Mouse (Mus musculus) erythroblast, adult 5-6 weeks (primary cell): ENCODE results near the gene Hist2h4. TPM values are rescaled to one million over a fixed set of nuclear protein-coding genes. Genes with fewer than 3 reads are reported as not detected.
"Not testable (repeated sequence)": the region's sequence is repeated elsewhere in the genome, so short reads cannot be mapped to it uniquely, and the experiment has no call there.

Experiments
- ATAC-seq: replicated peaks from 2 replicates; pipeline ENCODE4 v1.8.0; 2016; ENCODE audit warnings: moderate number of reproducible peaks, mild to moderate bottlenecking, moderate TSS enrichment, inconsistent platforms; ENCODE audit not compliant: poor library complexity, low FRiP score, severe bottlenecking
- total RNA-seq, 2 experiments: library from RNA; stranded (forward) in 1 of 2; stranded (reverse) in 1 of 2; fragments of 150-400 nt in 1 of 2; fragments of 200-764, 138-1000 nt in 1 of 2; gene quantifications; 2 replicates each; pipeline versions ENCODE4 v1.2.3 to v1.2.4; 2015 to 2017; ENCODE audit warnings: low replicate concordance in 2 of 2

The Hist2h4 gene
- total RNA-seq (2015; ENCODE audit: low replicate concordance) (114 and 128 TPM in 2 replicates), total RNA-seq (2017; ENCODE audit: low replicate concordance) (46.8 and 67.0 TPM in 2 replicates)

DNA sequence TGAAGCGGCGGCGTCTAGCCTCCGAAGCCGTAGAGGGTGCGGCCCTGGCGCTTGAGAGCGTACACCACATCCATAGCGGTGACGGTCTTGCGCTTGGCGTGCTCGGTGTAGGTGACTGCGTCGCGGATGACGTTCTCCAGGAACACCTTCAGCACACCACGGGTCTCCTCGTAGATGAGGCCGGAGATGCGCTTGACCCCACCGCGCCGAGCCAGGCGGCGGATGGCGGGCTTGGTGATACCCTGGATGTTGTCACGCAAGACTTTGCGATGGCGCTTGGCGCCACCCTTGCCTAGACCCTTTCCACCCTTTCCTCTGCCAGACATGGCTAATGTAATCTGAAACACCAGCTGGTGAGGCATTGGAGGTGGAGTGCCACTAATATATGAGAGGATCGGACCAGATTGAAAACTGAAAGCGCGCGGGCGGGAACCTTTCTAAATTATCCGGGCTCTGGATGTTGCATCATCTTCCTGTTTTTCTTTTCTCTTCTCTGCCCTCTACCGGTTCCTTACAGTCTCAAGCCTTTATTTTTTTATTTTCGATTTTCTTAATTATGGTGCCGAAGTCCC, at the start of gene Hist2h4:
TSS of gene Hist2h4 (minus strand) at position 333 of the 572 bp plus-strand sequence.
- ATAC-seq: peak; percentile 71

DNA sequence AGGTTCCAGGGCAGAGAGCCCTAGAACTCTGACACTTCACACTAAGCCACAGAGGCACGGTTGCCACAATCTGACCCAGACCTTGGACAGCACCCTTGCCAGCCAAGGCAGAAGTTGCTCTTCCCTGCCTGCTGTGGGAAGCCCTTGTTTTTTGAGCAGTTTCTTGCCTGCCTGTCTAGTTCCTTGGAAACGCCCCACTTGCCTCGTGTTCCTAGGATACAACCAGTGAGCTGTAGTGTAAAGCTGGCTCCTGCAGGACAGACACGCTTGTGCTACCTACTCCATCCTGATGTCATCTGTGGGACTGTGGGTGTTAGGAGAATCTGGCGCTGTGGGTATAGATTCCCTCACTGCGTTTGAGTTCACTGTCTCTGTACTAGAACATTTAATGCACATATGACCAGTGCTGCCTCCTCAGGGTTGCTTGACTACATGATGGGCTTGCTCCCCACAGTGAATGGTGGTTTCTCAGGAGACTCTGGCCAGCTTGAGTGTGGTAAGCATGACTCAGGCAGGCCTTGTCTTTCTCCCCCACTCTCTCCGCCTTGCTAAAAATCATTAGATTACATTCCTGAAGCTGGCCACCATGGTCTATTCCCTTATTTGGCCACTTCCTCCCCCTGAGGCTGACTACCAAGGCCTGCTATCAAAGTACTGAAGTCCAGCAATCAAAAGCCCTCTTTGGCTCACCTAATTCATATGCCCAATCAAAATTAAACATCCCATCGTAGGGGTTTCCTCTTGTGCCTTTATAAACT, 49.4 kb upstream of the Hist2h4 start:
- ATAC-seq: no peak

DNA sequence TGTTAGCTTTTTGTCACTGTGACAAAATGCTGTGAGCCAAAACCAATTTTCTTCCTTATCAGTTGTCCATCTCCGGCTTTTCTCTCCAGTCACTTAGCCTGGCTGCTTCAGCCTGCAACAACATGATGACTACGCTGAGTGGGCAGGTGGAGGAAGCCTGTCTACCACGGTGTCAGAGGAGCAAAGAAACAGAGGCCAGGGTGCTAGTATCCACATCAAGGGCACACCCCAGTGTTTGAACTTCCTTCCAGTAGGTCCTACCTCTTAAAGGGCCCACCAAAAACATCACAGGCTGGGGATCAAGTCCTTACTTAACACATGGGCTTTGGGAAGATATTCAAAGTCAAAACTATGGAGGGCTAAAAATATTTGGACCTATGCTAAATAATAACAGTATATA, 46.3 kb upstream of the Hist2h4 start:
- no peak for ATAC-seq

DNA sequence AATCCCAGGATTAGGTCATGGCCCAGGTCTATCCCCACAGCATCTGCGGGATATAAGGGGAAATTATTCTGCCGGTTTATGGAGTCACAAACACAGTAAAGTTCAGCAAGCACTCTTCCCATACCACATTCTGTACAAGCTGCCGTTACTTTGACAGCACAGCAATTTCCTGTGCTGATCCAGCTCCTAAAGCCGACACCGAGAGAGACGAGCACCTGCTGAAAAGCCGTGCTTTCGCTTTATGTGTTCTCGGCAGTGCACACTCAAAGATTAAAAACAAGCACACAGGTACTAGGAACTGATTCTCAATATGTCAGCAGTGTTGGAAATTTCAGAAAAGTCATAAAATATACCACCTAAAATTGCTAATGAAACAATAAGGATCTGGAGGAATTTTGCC, 43.4 kb upstream of the Hist2h4 start:
- no peak for ATAC-seq

DNA sequence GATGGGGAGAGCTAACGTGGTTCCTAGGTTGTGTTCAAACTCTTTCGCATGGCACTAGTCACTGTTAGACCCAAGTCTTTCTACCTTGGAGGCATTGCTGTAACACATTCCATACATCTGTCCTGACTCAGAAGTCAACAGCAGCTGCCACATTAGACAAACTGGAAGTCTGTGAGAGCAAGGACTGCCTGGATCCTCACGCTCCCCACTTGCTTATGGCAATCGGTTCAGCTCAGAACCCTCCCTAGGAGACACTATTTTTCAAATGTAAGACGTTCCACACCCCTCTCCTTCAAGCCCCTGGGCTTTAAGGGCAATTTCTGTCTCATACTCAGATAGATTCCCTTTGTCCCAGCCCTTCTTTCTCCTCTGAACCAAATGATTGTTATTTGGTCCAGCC, 39.0 kb upstream of the Hist2h4 start:
- ATAC-seq: no peak

DNA sequence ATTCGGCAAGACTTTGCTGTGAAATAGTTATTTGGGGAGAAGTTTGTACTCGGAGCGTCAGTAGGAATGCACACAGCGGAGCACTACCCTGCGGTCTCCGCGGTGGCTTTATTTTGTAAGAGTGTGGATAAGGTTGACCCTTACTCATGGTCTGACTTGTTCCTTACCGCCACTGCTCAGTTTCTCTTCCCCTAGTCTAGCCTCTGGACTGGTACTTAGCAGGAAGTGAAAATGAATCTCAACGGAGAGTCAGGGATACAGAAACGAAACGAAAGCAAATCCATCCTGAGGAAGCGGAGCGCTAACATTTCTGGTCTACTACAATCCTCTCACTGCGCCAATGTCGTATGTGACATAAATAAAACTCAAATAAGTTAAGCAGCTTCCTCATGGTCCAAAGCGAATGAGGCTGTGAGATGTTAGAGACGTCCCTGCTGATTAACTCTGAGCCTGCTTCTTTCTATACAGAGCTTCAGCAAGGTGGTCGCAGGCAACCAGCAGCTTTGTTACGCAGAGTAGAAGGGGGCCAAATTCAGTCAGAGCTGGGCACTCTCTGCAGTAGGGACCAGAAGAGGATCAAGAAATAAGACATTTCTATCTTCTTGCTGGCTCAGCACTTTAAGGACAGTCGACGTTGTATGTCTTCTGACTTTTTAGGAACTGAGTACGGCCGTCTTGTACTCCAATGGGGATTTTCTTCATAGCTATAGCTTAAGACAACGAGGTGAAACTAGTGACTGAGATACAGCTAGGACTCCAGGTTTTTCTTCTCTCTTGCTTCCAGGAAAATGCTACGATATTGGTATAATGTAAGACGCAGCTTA, 37.8 kb upstream of the Hist2h4 start:
- ATAC-seq: no peak

DNA sequence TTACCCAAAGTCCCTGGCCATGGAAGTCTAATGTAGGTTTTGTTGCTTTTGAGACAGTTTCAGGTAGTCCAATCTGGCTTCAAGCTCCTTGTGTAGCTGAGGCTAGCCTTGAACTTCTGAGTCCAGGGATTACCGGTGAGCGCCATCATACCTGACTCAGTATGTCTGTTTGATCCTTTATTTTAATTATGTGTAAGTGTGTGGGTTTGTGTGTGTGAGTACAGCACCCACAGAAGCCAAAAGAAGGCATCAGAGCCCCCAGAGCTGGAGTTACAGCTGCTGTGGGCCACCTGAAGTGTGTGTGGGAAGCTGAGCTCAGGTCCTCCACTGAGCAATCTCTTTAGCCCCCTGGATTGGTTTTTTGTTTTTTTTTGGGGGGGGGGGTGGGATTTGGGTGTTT, 36.5 kb upstream of the Hist2h4 start:
- no peak for ATAC-seq

DNA sequence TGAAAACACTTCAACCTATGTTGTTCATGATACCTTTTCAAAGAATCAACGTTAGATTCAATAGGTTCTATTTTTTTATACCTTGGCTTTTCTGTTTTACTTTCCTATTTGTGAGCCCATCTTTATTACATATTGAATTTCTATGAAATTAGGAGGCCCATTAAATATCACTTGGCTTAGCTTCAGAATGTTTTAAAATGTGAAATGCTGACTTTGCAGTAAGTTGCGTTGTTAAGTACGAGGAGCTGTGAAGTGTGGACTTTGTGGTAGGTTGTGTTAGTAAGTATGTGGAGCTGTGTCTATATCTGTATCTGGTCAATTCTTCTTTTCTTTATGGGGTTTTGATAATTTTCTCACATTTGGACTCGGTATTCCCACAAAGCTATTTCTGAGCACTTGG, 35.2 kb upstream of the Hist2h4 start:
- ATAC-seq: no peak

DNA sequence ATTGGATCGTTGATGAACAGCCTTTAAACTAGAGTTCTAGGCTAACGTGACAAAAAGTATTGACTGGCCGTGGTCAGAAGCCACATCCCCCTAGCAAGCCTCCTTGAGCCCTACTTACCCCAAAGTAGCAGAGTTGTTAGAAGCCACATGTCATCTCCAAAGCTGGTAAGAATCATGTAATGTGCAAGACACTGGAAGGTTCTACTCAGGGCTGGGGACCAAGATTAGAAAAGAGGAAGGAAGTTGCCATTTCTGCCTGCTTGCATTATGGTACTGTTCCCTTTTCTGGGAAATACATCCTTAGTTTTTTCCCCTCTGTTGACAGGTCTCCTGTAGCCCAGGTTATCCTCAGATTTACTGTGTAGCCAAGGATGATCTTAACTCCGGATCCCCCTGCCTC, 30.7 kb upstream of the Hist2h4 start, which contains the start of gene Fcgr1:
TSS of gene Fcgr1 (minus strand) at position 183 of the 400 bp plus-strand sequence.
- ATAC-seq: no peak

DNA sequence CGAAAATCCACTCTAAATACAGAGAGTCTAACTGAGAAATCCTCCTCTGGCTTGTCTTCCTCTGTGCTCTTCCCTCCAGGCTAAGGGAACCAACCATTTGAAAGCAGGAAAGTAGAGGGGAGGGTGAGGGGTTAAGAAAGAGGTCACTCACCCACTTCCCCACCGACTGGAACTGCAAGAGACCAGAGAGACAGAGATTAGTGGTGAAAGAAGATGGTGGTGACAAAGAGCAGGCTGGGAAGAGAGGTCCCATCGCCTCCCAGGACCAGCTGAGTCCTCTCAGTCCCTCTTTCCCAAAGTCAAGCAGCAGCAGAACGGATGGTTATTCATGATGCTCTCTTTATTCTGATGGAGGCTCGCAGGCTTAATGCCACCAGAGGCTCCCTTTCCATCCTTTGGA, 30.3 kb upstream of the Hist2h4 start:
- no peak for ATAC-seq

DNA sequence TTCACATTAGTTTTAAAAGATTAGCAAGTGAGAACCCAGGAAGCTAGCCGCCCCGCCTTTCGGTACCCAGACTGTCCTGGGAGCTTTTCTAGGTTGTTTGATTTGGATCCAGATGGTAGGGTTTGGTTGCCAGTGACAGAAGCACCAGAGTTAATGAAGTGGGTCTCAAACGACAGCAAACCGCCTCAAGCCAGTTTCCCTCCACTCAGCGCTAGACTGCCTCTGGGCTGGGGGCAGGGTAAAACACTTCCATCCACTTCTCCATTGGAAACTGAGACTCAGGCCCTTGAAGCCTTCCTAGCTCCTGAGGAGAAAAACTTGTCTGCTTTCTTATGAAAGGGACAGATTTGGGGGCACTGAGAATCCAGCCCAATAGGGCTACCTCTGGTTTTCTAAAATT, 29.5 kb upstream of the Hist2h4 start:
- no peak for ATAC-seq

DNA sequence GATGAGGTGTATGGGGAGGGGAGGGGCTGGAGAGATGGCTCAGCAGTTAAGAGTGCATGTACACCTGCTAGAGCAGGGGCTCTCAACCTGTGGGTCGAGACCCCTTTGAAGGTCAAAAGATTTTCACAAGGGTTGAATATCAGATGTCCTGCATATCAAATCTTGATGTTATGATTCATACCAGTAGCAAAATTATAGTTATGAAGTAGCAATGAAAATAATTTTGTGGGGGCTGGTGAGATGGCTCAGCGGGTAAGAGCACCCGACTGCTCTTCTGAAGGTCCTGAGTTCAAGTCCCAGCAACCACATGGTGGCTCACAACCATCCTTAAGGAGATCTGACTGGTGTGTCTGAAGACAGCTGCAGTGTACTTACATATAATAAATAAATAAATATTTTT, 27.6 kb upstream of the Hist2h4 start:
- not testable (repeated sequence) for ATAC-seq

DNA sequence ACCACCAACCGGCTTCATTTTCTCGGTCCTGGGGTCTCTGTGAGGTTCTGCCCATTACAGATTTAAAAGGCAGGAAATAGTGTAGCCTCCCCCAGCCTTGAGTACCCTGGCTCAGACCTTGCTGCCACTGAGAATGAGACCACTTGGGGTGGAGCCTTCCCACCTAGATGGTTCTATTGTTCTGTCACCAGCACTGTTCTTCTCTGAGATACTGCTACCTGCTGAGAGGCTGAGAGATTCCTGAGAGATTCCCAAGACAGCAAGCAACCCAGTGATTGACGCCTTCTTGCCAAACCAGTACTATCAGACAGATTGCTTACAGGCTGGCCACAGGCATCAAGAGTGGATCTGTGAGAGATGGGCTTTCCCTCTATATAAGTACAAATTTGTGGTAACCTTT, 26.1 kb upstream of the Hist2h4 start:
- ATAC-seq: no peak

DNA sequence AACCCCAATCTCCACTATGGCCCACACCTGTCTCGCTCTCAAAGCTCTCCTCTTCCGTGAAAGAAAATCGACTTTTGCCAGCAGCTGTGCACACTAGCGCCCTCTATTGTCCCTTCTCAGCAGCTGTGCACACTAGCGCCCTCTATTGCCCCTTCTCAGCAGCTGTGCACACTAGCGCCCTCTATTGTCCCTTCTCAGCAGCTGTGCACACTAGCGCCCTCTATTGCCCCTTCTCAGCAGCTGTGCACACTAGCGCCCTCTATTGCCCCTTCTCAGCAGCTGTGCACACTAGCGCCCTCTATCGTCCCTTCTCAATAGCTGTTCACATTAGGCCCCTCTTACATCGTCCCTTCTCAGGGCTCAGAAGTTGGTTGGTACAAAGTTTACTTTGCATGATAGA, 24.2 kb upstream of the Hist2h4 start:
- ATAC-seq: not testable (repeated sequence)

DNA sequence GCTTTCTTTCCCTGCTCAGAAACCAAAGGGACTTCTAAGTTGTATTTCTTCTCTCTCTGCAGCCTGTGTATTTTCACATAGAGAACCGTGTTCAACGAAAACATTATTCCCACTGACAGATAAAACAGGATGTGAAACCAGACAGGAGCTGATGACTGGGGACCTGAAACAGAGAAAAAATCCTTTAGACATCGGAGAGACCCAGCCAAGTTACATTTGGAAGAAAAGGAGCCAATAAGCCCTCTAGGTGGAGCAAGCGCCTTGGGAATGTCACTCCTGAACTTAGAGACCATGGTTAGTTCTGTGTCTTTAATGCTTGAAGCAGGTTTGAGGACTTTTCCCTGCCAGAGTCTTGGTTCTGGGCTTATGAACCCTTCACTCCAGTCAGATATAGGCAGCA, 21.3 kb upstream of the Hist2h4 start:
- ATAC-seq: no peak

DNA sequence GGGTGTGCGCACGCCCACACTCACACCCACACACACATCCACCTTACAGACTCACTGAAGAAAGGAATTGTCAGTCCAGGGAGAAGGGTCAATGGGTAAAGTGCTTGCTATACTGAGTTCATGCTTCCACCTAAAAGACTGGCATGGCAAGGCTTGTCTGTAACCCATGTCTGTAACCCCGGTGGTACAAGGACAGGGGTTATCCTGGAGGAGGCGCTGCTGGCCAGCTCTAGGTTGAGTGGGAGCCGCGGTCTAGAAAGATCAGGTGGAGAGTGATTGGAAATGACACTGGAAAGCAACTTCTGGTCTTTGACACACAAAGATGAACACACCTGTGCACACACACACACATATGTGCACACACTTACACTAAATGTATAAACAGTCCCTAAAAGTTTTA, 17.5 kb upstream of the Hist2h4 start:
- no peak for ATAC-seq

DNA sequence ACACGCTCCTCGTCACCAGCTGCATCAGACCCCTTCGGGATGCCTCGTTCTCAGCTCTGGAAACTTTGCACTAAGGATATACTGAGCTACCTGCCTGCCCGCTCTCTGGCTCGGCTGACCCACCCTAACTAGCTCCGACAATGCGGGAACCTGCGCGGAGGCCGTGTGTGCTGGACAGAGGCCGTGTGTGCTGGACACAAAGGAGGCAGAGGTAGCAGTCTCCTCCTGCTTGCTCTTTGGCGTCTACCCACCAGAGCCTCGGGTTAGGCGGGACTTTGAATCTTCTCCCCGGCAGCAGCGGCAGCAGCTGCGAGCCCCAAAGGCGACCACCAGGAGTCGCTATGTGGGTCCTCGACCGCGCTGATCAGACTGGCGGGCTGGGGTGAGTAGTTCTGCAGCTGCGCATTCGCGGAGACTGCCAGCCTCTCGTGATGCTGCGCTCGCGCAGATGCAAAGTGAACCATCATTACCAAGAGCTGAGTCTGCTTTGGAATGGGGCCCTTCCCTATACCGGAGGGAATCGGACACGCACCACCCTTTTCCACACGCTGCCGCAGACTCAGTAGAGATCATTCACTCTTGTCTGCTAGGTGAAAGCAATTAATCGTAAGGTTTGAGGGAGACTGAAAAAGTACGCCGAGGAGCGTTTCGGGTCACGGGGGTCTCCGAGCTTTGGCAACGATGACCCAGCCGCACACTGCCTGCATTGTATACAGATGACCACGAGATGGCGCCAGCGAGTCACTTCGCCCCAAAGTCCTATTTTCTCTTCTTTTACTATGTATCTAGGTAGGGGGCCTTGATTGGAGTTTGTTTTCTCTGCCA, 14.9 kb upstream of the Hist2h4 start:
- peak; percentile 94 for ATAC-seq

DNA sequence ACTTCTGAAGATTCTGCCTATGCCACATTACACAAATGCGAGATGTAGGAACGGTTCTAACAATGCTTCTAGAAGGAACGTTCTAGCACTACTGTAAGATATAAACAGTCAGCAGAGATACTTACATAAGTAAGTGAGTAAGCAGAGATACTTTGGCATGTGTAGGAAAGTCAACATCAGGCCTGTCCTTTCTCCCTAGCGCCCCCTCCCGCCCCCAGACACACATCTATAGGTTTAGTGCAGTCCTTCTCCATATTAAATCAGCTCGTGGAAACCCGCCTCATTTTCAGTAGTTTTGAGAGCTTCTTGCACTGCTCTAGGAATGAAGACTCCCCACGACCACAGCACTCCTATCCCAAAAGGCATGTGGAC, 14.3 kb upstream of the Hist2h4 start:
- peak; percentile 62 for ATAC-seq

DNA sequence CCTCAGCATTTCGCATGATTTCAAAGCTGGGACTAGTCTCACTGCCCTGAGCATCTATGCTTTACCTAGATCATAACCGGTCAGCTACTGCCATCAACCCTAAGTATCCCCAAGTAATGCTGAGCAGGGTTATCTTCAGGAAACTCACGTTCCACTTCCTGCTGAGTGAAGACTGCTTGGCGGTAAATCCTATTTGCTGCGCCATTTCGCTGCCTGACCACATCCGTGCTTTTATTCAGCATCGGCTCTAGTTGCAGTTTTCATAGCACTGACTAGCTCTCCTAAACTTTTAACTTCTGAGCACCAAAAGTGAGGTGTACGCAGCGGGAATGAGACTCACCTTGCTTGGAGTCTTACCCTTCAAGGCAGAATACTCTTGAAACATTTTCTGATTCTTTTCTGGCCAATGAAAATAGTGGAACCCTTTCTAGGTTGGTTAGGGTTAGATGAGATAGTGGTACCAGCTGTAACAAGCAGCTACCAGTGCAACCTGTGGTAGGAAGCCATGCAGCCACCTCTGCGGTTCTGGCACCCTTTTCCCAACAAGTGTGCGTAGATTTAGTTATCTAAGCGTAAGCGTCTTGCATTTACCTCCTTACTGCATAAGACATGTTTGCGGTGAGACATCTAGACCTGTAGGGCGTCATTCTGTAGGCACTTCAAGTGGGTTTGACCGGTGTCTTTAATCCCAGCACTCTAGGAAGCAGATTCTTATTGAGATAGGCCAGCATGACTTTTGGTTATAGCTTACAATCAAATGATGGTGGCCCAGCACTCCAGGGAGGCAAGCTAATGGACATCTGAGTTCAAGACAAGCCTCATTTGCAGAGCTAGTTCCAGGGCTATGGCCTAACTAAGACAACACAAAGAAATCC, 10.7 kb upstream of the Hist2h4 start:
- ATAC-seq: no peak
